Mouse (Mus musculus) hematopoietic stem cell, adult 5-6 weeks (primary cell): ENCODE measurements around the gene Tspan8. TPM values are rescaled to one million over a fixed set of nuclear protein-coding genes. Genes with fewer than 3 reads are reported as not detected.
A peak's percentile ranks its signal among the peaks of the same experiment; 100 is the strongest.
"Not testable (repeated sequence)": the region's sequence is repeated elsewhere in the genome, so short reads cannot be mapped to it uniquely, and the experiment has no call there.

Experiments used
- ATAC-seq, 2 experiments: fragments of 125-278 bp in 1 of 2; replicated peaks in 1 of 2; 2 replicates each; pipeline ENCODE4 v1.8.0; 2016 to 2017; ENCODE audit warnings: inconsistent platforms in 2 of 2, mild to moderate bottlenecking in 2 of 2, moderate number of reproducible peaks in 2 of 2, low read depth in 1 of 2, moderate TSS enrichment in 1 of 2; ENCODE audit not compliant: low FRiP score in 2 of 2, poor library complexity in 2 of 2, severe bottlenecking in 2 of 2, insufficient read depth in 1 of 2, low TSS enrichment in 1 of 2
- total RNA-seq: library from RNA; stranded (forward); fragments of 172-1452, 232-1000 nt; gene quantifications from 2 replicates; pipeline ENCODE4 v1.2.3, GENCODE M21; 2017

Tspan8 gene
- 5.0 and 9.9 TPM in 2 replicates for total RNA-seq

GRCm38 (mm10) chr10:115816511-115816910 lies at the start of gene Tspan8:
Tspan8 (plus strand) TSS chr10:115816832.
- peak in 1 of 2 experiments; percentile 32; a peak in 2 of 4 replicates for ATAC-seq

GRCm38 (mm10) chr10:115770032-115770431 lies 46.6 kb upstream of the Tspan8 start:
- no peak for ATAC-seq

- ATAC-seq = no peak
These were observed 42.2 kb upstream of the Tspan8 start for GRCm38 (mm10) chr10:115774451-115774850.

GRCm38 (mm10) chr10:115775945-115776905 lies 40.4 kb upstream of the Tspan8 start:
- ATAC-seq = no peak

GRCm38 (mm10) chr10:115777366-115777765 lies 39.3 kb upstream of the Tspan8 start:
- no peak for ATAC-seq

GRCm38 (mm10) chr10:115778624-115779023 lies 38.0 kb upstream of the Tspan8 start:
- ATAC-seq = 0 out of 4 replicates have a peak, but pooled peaks of 1 of the 2 experiments have one; percentile 37

GRCm38 (mm10) chr10:115780239-115781016 lies 36.2 kb upstream of the Tspan8 start:
- no peak for ATAC-seq

- ATAC-seq = no peak
These were observed 33.4 kb upstream of the Tspan8 start for GRCm38 (mm10) chr10:115783232-115783631.

- no peak for ATAC-seq
These were observed 25.8 kb upstream of the Tspan8 start for GRCm38 (mm10) chr10:115790788-115791187.

- ATAC-seq = no peak
These were observed 20.4 kb upstream of the Tspan8 start for GRCm38 (mm10) chr10:115796072-115796788.

GRCm38 (mm10) chr10:115801464-115801863 lies 15.2 kb upstream of the Tspan8 start:
- ATAC-seq = no peak

GRCm38 (mm10) chr10:115803013-115803412 lies 13.6 kb upstream of the Tspan8 start:
- not testable (repeated sequence) for ATAC-seq

GRCm38 (mm10) chr10:115803765-115804164 lies 12.9 kb upstream of the Tspan8 start:
- peak; percentile 46 to 51; a peak in 2 of 4 replicates for ATAC-seq

- ATAC-seq = peak; percentile 90 to 93
These were observed 10.6 kb upstream of the Tspan8 start for GRCm38 (mm10) chr10:115805987-115806386.

GRCm38 (mm10) chr10:115809169-115809568 lies 7.5 kb upstream of the Tspan8 start:
- no peak for ATAC-seq

- ATAC-seq = no peak
These were observed 5.1 kb upstream of the Tspan8 start for GRCm38 (mm10) chr10:115811519-115811918.

- ATAC-seq = no peak
These were observed 1.8 kb upstream of the Tspan8 start for GRCm38 (mm10) chr10:115814878-115815277.
